Mouse (Mus musculus) forebrain, embryonic 11.5 days (tissue): ENCODE measurements at regions not wholly inside any gene's neighbourhood (a gene's known extent, or its start where the extent isn't known, plus 50 kb on each side); places are given as distances from the start of the nearest gene placed in this dataset.
"Not testable (repeated sequence)": the region's sequence is repeated elsewhere in the genome, so short reads cannot be mapped to it uniquely, and the experiment has no call there.

Experiments
- ATAC-seq: fragments of 200-750 bp; cut with Nextera tagmentation; replicated peaks from 2 replicates; pipeline ENCODE4 v1.8.0; 2017; ENCODE audit warnings: moderate TSS enrichment; ENCODE audit not compliant: low FRiP score
- DNase-seq: peaks from one replicate; pipeline ENCODE4 v3.0.0-alpha.2; 2017; ENCODE audit warnings: low spot score
- H3K27ac ChIP-seq: fragments of 300-500 bp; sonication (generic); 2 replicates; pipeline ENCODE4 v1.5.1; 2014; ENCODE audit warnings: low read depth, low read length
- H3K27me3 ChIP-seq: fragments of 300-500 bp; sonication (generic); 2 replicates; pipeline ENCODE4 v1.6.1; 2014; ENCODE audit warnings: mild to moderate bottlenecking, low read length, mixed read lengths; ENCODE audit not compliant: control insufficient read depth, insufficient read depth
- H3K36me3 ChIP-seq: fragments of 300-500 bp; sonication (generic); 2 replicates; pipeline ENCODE4 v1.6.1; 2014; ENCODE audit warnings: mild to moderate bottlenecking, low read length, moderate library complexity, mixed read lengths; ENCODE audit not compliant: control insufficient read depth, insufficient read depth
- H3K4me1 ChIP-seq: fragments of 300-500 bp; sonication (generic); replicated peaks from 2 replicates; pipeline ENCODE4 v1.6.1; 2014; ENCODE audit warnings: low read length, mixed read lengths; ENCODE audit not compliant: control insufficient read depth, insufficient read depth
- H3K4me2 ChIP-seq: fragments of 300-500 bp; sonication (generic); 2 replicates; pipeline ENCODE4 v1.6.1; 2014; ENCODE audit warnings: low read depth, mild to moderate bottlenecking, low read length, moderate library complexity, mixed read lengths; ENCODE audit not compliant: severe bottlenecking
- H3K4me3 ChIP-seq: fragments of 300-500 bp; sonication (generic); 2 replicates; pipeline ENCODE4 v1.5.1; 2014; ENCODE audit warnings: low read depth, low read length
- H3K9ac ChIP-seq: fragments of 300-500 bp; sonication (generic); 2 replicates; pipeline ENCODE4 v1.6.1; 2014; ENCODE audit warnings: low read length
- H3K9me3 ChIP-seq: fragments of 300-500 bp; sonication (generic); 2 replicates; pipeline ENCODE4 v1.6.1; 2016; ENCODE audit warnings: low read length, mixed read lengths; ENCODE audit not compliant: control insufficient read depth
- WGBS: fragments of 180-500 bp; shearing (Covaris S2); extraction: QIAGEN DNeasy Blood & Tissue Kit; methylation state at CpG from one replicate; pipeline ENCODE4 v1.1.7; 2014; 5-methylcytosine and 5-hydroxymethylcytosine counted together

- H3K4me3 ChIP-seq = no peak overlapping the region
Observed at GRCm38 (mm10) chr6:102780830-102781229, 207.9 kb upstream of the Cntn3 start.

GRCm38 (mm10) chr6:102774580-102774979 lies 201.7 kb upstream of the Cntn3 start:
- Histone ChIP-seq H3K4me3 (no peak overlapping the region), H3K4me1 (no peaks in the 10 kb centered on the region), H3K27ac (no peak overlapping the region), H3K4me2 (no peak overlapping the region), H3K36me3 (no peaks in the 10 kb centered on the region), H3K9ac (no peak overlapping the region), H3K27me3 (no peaks in the 10 kb centered on the region), H3K9me3 (no peaks in the 10 kb centered on the region)
- no peak for DNase-seq
- ATAC-seq = no peak

More at GRCm38 (mm10) chr6:102780830-102781229, 207.9 kb upstream of the Cntn3 start:
- Histone ChIP-seq H3K4me2 (no peak overlapping the region), H3K27ac (no peak overlapping the region), H3K9ac (no peak overlapping the region), H3K9me3 (no peaks in the 10 kb centered on the region), H3K27me3 (no peaks in the 10 kb centered on the region), H3K4me1 (no peaks in the 10 kb centered on the region), H3K36me3 (no peaks in the 10 kb centered on the region)
- ATAC-seq (no peak), DNase-seq (no peak)
- 86% methylated on average over 2 of the region's 2 CpGs for WGBS

- H3K4me1 ChIP-seq = no peaks in the 10 kb centered on the region
- no peak overlapping the region for H3K9ac ChIP-seq
- H3K27me3 ChIP-seq = no peaks in the 10 kb centered on the region
- H3K36me3 ChIP-seq = no peaks in the 10 kb centered on the region
- H3K9me3 ChIP-seq = no peaks in the 10 kb centered on the region
- WGBS = 93% methylated on average over 3 of the region's 3 CpGs
- DNase-seq (no peak), ATAC-seq (no peak)
- H3K4me3 ChIP-seq = no peak overlapping the region
- no peak overlapping the region for H3K4me2 ChIP-seq
- no peak overlapping the region for H3K27ac ChIP-seq
Observed at GRCm38 (mm10) chr6:102762357-102762756, 189.5 kb upstream of the Cntn3 start.

- no peaks in the 10 kb centered on the region for H3K9me3 ChIP-seq
- H3K27ac ChIP-seq = no peak overlapping the region
- H3K4me1 ChIP-seq = no peaks in the 10 kb centered on the region
- no peak for DNase-seq
- no peaks in the 10 kb centered on the region for H3K27me3 ChIP-seq
- no peaks in the 10 kb centered on the region for H3K36me3 ChIP-seq
- H3K9ac ChIP-seq = no peak overlapping the region
- H3K4me3 ChIP-seq = no peak overlapping the region
- H3K4me2 ChIP-seq = no peak overlapping the region
- no peak for ATAC-seq
- 69% methylated on average over 1 of the region's 1 CpGs for WGBS
Observed at GRCm38 (mm10) chr6:102755010-102755409, 182.1 kb upstream of the Cntn3 start.

GRCm38 (mm10) chr6:102750161-102750560 lies 177.3 kb upstream of the Cntn3 start:
- not testable (repeated sequence) for H3K9ac ChIP-seq, ATAC-seq, H3K4me1 ChIP-seq, H3K27ac ChIP-seq, H3K4me3 ChIP-seq, DNase-seq, H3K4me2 ChIP-seq, H3K9me3 ChIP-seq, H3K27me3 ChIP-seq, H3K36me3 ChIP-seq
- WGBS = 93% methylated on average over 7 of the region's 7 CpGs

- H3K27ac ChIP-seq, H3K9ac ChIP-seq, H3K27me3 ChIP-seq, H3K36me3 ChIP-seq, ATAC-seq, H3K4me1 ChIP-seq, DNase-seq, H3K9me3 ChIP-seq, H3K4me3 ChIP-seq, H3K4me2 ChIP-seq: not testable (repeated sequence)
- 69% methylated on average over 3 of the region's 3 CpGs for WGBS
Observed at GRCm38 (mm10) chr6:102746440-102746839, 173.5 kb upstream of the Cntn3 start.

GRCm38 (mm10) chr6:102737237-102737636 lies 164.3 kb upstream of the Cntn3 start:
- not testable (repeated sequence) for H3K4me1 ChIP-seq, ATAC-seq, H3K36me3 ChIP-seq, H3K4me2 ChIP-seq, H3K27me3 ChIP-seq, H3K9me3 ChIP-seq, H3K4me3 ChIP-seq, H3K9ac ChIP-seq, H3K27ac ChIP-seq, DNase-seq
- WGBS = 53% methylated on average over 3 of the region's 3 CpGs

GRCm38 (mm10) chr6:102733751-102734150 lies 160.8 kb upstream of the Cntn3 start:
- H3K9me3 ChIP-seq = no peaks in the 10 kb centered on the region
- ATAC-seq = no peak

GRCm38 (mm10) chr6:102731995-102732394 lies 159.1 kb upstream of the Cntn3 start:
- Histone ChIP-seq H3K27me3 (no peaks in the 10 kb centered on the region), H3K9ac (no peak overlapping the region), H3K9me3 (no peaks in the 10 kb centered on the region), H3K4me1 (no peaks in the 10 kb centered on the region), H3K36me3 (no peaks in the 10 kb centered on the region), H3K27ac (no peak overlapping the region), H3K4me3 (no peak overlapping the region), H3K4me2 (no peak overlapping the region)
- ATAC-seq (0 out of 2 replicates have a peak, but pooled peaks have one; percentile 12), DNase-seq (no peak)
- 67% methylated on average over 5 of the region's 5 CpGs for WGBS

More at GRCm38 (mm10) chr6:102733751-102734150, 160.8 kb upstream of the Cntn3 start:
- no peak overlapping the region for H3K9ac ChIP-seq
- H3K27ac ChIP-seq = no peak overlapping the region
- H3K27me3 ChIP-seq = no peaks in the 10 kb centered on the region
- no peak overlapping the region for H3K4me2 ChIP-seq
- H3K36me3 ChIP-seq = no peaks in the 10 kb centered on the region
- no peak overlapping the region for H3K4me3 ChIP-seq
- DNase-seq = no peak
- 67% methylated on average over 2 of the region's 2 CpGs for WGBS
- H3K4me1 ChIP-seq = no peaks in the 10 kb centered on the region
